Mouse (Mus musculus) intestine, embryonic 14.5 days (tissue): ENCODE data around the gene Nkx2-1. TPM values are rescaled to one million over a fixed set of nuclear protein-coding genes. Genes with fewer than 3 reads are reported as not detected.

Source experiments
- ATAC-seq: fragments of 200-750 bp; cut with Nextera tagmentation; replicated peaks from 2 replicates; pipeline ENCODE4 v1.8.0; 2017; ENCODE audit warnings: low read depth, moderate number of reproducible peaks, moderate TSS enrichment, moderate library complexity; ENCODE audit not compliant: low FRiP score, low TSS enrichment
- DNase-seq: peaks from one replicate; pipeline ENCODE4 v3.0.0-alpha.2; 2018; ENCODE audit warnings: low spot score
- H3K27ac ChIP-seq: fragments of 300-500 bp; sonication (generic); 2 replicates; pipeline ENCODE4 v1.5.1; 2014; ENCODE audit warnings: low read depth, mild to moderate bottlenecking, control low read depth
- H3K27me3 ChIP-seq: fragments of 300-500 bp; sonication (generic); replicated peaks from 2 replicates; pipeline ENCODE4 v1.6.1; 2014; ENCODE audit warnings: low read length, control low read depth; ENCODE audit not compliant: control insufficient read depth, insufficient read depth
- H3K36me3 ChIP-seq: fragments of 300-500 bp; sonication (generic); 2 replicates; pipeline ENCODE4 v1.6.1; 2014; ENCODE audit warnings: low read length, control low read depth; ENCODE audit not compliant: control insufficient read depth, insufficient read depth
- H3K4me1 ChIP-seq: fragments of 300-500 bp; sonication (generic); replicated peaks from 2 replicates; pipeline ENCODE4 v1.6.1; 2014; ENCODE audit warnings: low read length, control low read depth, mixed read lengths; ENCODE audit not compliant: control insufficient read depth, insufficient read depth
- H3K4me2 ChIP-seq: fragments of 300-500 bp; sonication (generic); 2 replicates; pipeline ENCODE4 v1.6.1; 2014; ENCODE audit warnings: low read length
- H3K4me3 ChIP-seq: fragments of 300-500 bp; sonication (generic); 2 replicates; pipeline ENCODE4 v1.5.1; 2014; ENCODE audit warnings: low read depth, low read length, control low read depth, mixed read lengths
- H3K9ac ChIP-seq: fragments of 300-500 bp; sonication (generic); 2 replicates; pipeline ENCODE4 v1.6.1; 2014; ENCODE audit warnings: mild to moderate bottlenecking, low read length
- H3K9me3 ChIP-seq: fragments of 300-500 bp; sonication (generic); 2 replicates; pipeline ENCODE4 v1.6.1; 2016; ENCODE audit warnings: low read length, control low read depth; ENCODE audit not compliant: control insufficient read depth
- WGBS: fragments of 180-500 bp; shearing (Covaris S2); extraction: QIAGEN DNeasy Blood & Tissue Kit; methylation state at CpG from one replicate; pipeline ENCODE4 v1.1.7; 2014; 5-methylcytosine and 5-hydroxymethylcytosine counted together
- polyA plus RNA-seq: library from polyadenylated mRNA; unstranded; fragments of >200 nt; fragmentation: Nextera tagmentation; extraction: Ambion mirVana; gene quantifications from 2 replicates; pipeline ENCODE4 v1.2.1, GENCODE M21; 2014

The Nkx2-1 gene
- not detected in 2 replicates for polyA plus RNA-seq

GRCm38 (mm10) chr12:56536884-56537265, at the start of gene Nkx2-1:
Nkx2-1 (minus strand) TSS chr12:56536908.
- DNase-seq (no peak), ATAC-seq (no peak)
- H3K9ac ChIP-seq = no peak within 1 kb of the TSS
- 0 out of 2 replicates have a peak, but pooled peaks cover 3% of the 10 kb centered on the region for H3K4me1 ChIP-seq
- H3K36me3 ChIP-seq = no peaks in the 10 kb centered on the region
- H3K27me3 ChIP-seq = peaks cover 98% of the 10 kb centered on the region
- no peak within 1 kb of the TSS for H3K27ac ChIP-seq
- H3K4me2 ChIP-seq = no peak within 1 kb of the TSS
- 1% methylated on average over 11 of the region's 11 CpGs for WGBS
- no peak within 1 kb of the TSS for H3K4me3 ChIP-seq
- no peaks in the 10 kb centered on the region for H3K9me3 ChIP-seq

GRCm38 (mm10) chr12:56541068-56541467, 4.4 kb upstream of the Nkx2-1 start:
- no peaks in the 10 kb centered on the region for H3K9me3 ChIP-seq
- peaks cover 74% of the 10 kb centered on the region for H3K27me3 ChIP-seq
- no peaks in the 10 kb centered on the region for H3K36me3 ChIP-seq
- DNase-seq = peak; percentile 88
- H3K4me1 ChIP-seq = 0 out of 2 replicates have a peak, but pooled peaks cover 3% of the 10 kb centered on the region
- no peak overlapping the region; the same call in 1 of the 2 replicates for H3K4me3 ChIP-seq
- 0 out of 2 replicates have a peak, but pooled peaks have one; percentile 27 for ATAC-seq
- H3K4me2 ChIP-seq = no peak overlapping the region
- no peak overlapping the region for H3K27ac ChIP-seq
- 2% methylated on average over 14 of the region's 14 CpGs for WGBS
- H3K9ac ChIP-seq = no peak overlapping the region

GRCm38 (mm10) chr12:56540591-56540990, 3.9 kb upstream of the Nkx2-1 start:
- no peak for DNase-seq
- Histone ChIP-seq H3K4me2 (no peak overlapping the region), H3K4me3 (no peak overlapping the region), H3K4me1 (0 out of 2 replicates have a peak, but pooled peaks cover 3% of the 10 kb centered on the region), H3K9me3 (no peaks in the 10 kb centered on the region), H3K27me3 (peaks cover 74% of the 10 kb centered on the region), H3K36me3 (no peaks in the 10 kb centered on the region), H3K27ac (no peak overlapping the region), H3K9ac (no peak overlapping the region)
- 3% methylated on average over 10 of the region's 10 CpGs for WGBS
- no peak for ATAC-seq

- ATAC-seq = no peak
- no peak overlapping the region for H3K9ac ChIP-seq
- no peak for DNase-seq
- no peaks in the 10 kb centered on the region for H3K9me3 ChIP-seq
- H3K27me3 ChIP-seq = peaks cover 91% of the 10 kb centered on the region
- no peaks in the 10 kb centered on the region for H3K36me3 ChIP-seq
- WGBS = 2% methylated on average over 3 of the region's 3 CpGs
- no peak overlapping the region for H3K27ac ChIP-seq
- H3K4me3 ChIP-seq = no peak overlapping the region
- 0 out of 2 replicates have a peak, but pooled peaks cover 3% of the 10 kb centered on the region for H3K4me1 ChIP-seq
- H3K4me2 ChIP-seq = no peak overlapping the region
These were observed 1.9 kb upstream of the Nkx2-1 start for GRCm38 (mm10) chr12:56538601-56539000.

DNA sequence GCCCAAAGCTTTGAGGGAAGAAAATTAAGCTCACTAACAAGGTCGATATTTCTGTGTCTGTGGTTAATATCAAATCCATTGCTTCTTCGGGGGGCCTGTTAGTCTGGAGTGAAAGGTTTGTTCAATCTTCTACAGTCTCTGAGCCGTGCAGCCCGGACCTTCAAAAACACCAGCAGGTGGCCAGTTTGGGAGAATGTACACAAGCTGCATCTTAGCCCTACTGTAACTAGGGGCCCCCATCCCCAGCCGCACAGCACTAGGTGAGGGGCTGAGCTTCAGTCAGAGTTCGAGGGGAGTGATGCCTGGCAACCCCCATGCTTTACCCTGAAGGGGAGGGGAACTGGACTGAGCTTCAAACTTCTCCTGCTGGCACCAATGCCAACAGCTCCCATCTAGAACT, 1.2 kb upstream of the Nkx2-1 start:
- Histone ChIP-seq H3K9ac (no peak overlapping the region), H3K36me3 (no peaks in the 10 kb centered on the region), H3K4me1 (0 out of 2 replicates have a peak, but pooled peaks cover 3% of the 10 kb centered on the region), H3K9me3 (no peaks in the 10 kb centered on the region), H3K4me2 (no peak overlapping the region), H3K27ac (no peak overlapping the region), H3K4me3 (no peak overlapping the region), H3K27me3 (peaks cover 98% of the 10 kb centered on the region)
- ATAC-seq (no peak), DNase-seq (no peak)
- WGBS = 5% methylated on average over 6 of the region's 6 CpGs

DNA sequence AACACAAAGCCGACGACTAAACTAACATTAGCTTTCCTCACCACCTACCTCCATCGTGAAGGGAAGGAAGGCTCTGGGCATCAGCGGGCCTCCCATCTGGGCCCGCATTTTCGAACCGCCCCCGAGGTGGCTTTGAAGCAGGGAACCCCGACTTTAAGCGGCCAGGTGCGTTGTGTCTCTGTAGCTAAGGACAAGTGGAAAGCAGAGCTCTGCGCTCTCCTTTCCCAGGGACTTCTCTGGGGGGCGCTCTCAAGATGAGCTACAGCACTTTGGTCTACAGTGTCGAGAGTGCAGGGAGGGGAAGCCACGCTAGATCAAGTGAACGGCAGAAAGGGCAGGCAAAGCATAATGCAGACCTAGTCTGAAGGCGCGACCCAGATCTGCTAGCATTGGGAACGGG, 634 bp upstream of the Nkx2-1 start:
- Histone ChIP-seq H3K27me3 (peaks cover 97% of the 10 kb centered on the region), H3K9ac (no peak overlapping the region), H3K27ac (no peak overlapping the region), H3K4me1 (0 out of 2 replicates have a peak, but pooled peaks cover 3% of the 10 kb centered on the region), H3K9me3 (no peaks in the 10 kb centered on the region), H3K36me3 (no peaks in the 10 kb centered on the region), H3K4me3 (no peak overlapping the region), H3K4me2 (no peak overlapping the region)
- DNase-seq = no peak
- no peak for ATAC-seq
- WGBS = 1% methylated on average over 19 of the region's 19 CpGs

GRCm38 (mm10) chr12:56536174-56536883, 379 bp downstream of the Nkx2-1 start:
- Histone ChIP-seq H3K4me3 (no peak overlapping the region), H3K4me1 (0 out of 2 replicates have a peak, but pooled peaks cover 3% of the 10 kb centered on the region), H3K27ac (no peak overlapping the region), H3K27me3 (peaks cover 98% of the 10 kb centered on the region), H3K36me3 (no peaks in the 10 kb centered on the region), H3K9ac (no peak overlapping the region), H3K9me3 (no peaks in the 10 kb centered on the region), H3K4me2 (no peak overlapping the region)
- DNase-seq (peak; percentile 72), ATAC-seq (no peak)
- under 1% methylated on average over 44 of the region's 44 CpGs for WGBS

DNA sequence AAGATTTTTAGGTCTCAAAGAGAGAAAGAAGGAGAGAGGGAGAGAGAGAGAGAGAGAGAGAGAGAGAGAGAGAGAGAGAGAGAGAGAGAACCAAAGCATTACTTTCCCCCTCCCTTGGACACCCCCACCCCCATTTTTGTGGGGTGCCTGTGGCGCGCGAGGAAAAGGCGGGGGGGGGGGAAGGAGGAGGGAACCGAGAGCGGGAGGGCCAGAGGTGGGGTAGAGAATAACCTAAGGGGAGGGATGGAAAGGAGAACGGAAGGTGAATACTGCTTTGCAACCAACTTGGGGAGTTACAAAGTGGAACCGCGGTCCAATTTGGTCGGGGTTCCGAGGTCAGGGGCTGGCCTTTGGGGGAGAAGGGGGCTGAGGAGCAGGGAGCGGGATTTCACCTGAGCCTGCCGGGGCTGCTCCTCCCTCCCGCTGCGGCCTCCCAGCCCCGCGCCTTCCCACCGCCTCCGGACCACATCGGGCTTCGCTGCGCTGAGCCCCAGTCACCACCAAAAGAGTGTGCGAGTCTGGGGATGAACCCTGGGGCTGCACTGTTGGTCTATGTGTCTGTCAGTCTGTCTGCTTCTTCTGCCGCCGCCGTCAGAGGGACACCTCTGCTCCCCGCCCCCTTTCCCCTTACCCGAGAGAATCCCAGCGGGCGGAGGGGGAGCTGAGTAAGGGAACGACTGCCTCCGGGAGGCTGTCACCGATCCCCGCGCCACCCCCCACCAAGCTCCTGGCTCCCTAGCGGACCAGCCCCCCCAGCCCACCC, 1.1 kb downstream of the Nkx2-1 start:
- no peak overlapping the region for H3K27ac ChIP-seq
- ATAC-seq (no peak), DNase-seq (peak; percentile 66)
- 0 out of 2 replicates have a peak, but pooled peaks cover 3% of the 10 kb centered on the region for H3K4me1 ChIP-seq
- no peaks in the 10 kb centered on the region for H3K9me3 ChIP-seq
- no peak overlapping the region for H3K9ac ChIP-seq
- 0% methylated on average over 27 of the region's 36 CpGs for WGBS
- peaks cover 98% of the 10 kb centered on the region for H3K27me3 ChIP-seq
- no peak overlapping the region for H3K4me3 ChIP-seq
- H3K4me2 ChIP-seq = no peak overlapping the region
- no peaks in the 10 kb centered on the region for H3K36me3 ChIP-seq
